Mouse (Mus musculus) megakaryocyte, embryonic 14.5 days (primary cell): ENCODE measurements around the gene Rnf224.

ENCODE experiments used
- FLI1 ChIP-seq: IDR thresholded peaks from 2 replicates; pipeline ENCODE4 v1.6.1; 2012; ENCODE audit warnings: low read length, inconsistent platforms, mixed read lengths
- GATA1 ChIP-seq: IDR thresholded peaks from 3 replicates; pipeline ENCODE4 v1.6.1; 2012; ENCODE audit warnings: mixed read lengths, low read length, inconsistent platforms, borderline replicate concordance

- TF ChIP-seq GATA1 (no peak), FLI1 (no peak)
Observed at GRCm38 (mm10) chr2:25272515-25272914, 35.9 kb upstream of the Rnf224 start.
